Mouse (Mus musculus): ENCODE measurements around the gene Exoc7.

The Exoc7 gene

DNA sequence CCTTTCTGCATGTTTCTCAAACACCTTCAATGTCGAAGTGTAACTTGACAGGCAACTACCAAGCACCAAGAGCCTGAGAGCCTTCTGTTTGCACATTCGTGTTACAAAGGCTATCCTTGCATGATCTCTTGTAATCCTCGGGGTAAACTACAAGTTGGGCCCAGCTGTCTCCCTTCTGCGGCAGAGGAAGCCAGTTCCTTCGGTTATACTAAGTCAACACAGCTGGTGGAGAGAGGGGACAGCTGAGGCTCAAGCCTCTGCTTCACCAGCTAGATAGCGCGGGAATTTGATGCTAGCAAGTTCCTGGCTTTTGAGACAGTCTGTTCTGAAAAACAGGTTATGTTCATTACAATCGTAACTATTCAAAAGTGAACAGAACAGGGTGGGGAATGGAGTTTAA lies 5.3 kb upstream of the Exoc7 start:
- DNase-seq (ENCODE audit: low spot score), result no peak

DNA sequence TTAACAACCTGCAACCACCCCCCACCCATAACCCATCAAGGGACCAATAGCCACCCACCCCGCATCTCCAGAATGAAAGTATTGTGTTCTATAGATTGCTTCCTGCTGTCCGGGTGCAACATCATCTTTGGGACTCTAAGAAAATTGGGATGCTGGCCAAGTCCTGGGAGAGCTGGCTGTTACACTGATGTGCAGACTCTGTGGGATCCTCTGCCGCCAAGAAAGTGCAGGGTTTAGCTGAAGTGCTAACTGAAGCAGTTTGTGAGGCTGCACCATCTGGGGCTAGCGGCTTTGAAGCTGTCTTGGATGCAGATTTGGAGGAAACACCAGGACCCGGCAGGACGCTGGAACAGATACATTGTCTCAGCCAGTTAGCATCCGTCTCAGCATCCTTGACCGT lies 4.1 kb upstream of the Exoc7 start:
- peak; percentile 27 for DNase-seq (ENCODE audit: low spot score)

DNA sequence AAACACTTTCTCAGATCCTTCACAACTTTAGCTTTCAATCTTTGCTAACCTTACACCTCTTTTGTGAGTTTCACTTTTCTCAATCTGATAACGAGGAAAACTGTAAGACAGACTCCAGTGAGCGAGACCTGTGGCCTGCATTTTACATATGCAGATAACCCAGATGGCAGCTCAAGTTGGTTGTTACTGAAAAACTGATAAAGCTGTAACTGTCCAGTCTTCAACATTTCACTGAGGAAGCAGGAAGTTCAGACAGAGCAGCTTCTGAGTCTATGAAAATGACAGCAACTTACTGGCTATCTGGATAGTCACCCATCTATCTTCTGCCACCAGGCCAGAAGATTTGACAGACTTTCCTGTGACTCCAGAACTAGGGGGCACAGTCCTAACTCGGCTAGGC lies 2.6 kb upstream of the Exoc7 start:
- DNase-seq (ENCODE audit: low spot score), result no peak

DNA sequence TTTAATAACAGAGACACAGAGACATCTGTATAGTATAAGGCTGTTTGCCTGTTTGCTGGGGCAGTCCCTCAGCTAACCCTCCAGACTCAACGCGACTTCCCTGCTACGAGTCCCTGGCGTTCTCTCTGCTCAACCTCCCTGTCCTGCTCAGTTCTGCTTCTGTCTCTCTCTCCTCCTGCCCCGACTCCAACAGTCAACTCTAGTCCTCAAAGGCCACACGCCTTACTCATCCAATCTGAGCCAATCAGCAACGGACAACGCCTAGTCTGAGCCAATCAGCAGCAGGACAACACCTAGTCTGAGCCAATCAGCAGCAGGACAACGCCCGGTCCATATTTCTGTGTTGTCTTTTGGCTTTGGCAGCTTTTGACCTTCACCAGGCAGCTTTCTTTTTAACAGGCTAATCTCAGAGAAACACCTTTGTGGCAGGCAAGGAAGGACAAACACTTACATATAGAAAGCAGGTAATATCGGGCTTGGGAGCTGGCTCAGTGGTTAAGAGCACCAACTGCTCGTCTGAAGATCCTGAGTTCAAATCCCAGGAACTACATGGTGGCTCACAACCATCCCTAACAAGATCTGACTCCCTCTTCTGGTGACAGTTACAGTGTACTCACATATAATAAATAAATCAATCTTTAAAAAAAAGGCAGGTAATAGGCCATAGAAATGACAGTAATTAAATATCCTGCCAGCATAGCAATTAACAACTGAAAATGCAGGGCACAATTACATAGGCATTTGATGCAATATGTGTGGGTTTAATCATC lies 914 bp upstream of the Exoc7 start:
- no peak for DNase-seq (ENCODE audit: low spot score)

DNA sequence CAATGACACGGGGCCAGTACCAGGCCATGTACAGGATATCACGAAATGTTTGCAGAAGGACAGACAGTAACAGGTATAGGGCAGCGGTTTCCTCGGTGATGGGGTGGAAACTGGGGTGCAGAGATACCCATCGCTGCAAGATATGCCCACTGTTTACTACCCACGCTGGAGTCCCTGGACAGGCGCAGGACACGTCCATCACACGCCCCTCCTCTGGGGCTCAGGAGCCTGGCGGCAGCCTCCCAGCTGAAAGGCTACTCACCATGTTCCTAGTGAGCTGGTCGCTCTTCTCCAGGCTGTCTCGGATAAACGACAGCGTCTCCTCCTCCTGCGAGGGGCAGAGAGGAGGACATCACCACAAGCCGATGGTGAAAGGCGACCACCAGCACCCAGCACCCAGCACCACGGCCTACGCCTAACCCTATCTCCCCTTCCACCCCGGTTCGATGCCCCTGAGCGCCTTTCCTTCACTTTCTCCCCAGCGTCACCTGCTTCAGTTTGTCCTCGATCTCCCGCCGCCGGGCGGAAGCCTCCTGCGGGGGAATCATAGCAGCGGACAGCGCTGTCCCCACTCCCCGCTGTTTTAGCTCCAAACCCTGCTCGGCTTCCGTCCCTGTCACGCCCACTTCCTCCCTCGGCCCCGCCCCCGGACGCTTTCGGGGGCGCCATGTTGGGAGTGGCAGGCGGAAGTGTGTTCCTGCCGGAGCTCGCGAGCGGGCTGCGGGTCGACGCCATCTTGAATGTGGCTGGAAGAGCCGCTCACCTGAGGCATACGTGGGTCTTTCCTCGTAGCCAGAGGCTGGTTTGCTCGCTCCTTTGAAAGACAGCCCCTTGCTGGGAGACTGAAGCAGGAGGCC lies 679 bp downstream of the Exoc7 start:
- peak; percentile 93 for DNase-seq (ENCODE audit: low spot score)

DNA sequence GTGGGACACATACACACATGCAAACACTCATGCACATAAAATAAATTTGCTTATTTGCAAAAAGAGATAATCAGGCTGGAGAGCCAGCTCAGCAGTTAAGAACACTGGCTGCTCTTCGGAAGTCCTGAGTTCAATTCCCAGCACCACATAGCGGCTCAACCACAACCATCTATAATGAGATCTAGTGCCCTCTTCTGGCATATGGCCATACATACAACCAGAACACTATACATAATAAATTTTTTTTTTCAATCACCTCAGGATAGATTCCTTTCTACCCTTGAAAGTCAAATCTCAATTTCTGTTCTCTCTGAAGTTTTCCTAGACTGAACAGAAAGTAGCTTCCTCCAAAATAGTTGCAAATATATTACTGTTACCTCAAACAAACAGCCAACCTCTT lies 1.6 kb downstream of the Exoc7 start:
- DNase-seq (ENCODE audit: low spot score), result no peak

DNA sequence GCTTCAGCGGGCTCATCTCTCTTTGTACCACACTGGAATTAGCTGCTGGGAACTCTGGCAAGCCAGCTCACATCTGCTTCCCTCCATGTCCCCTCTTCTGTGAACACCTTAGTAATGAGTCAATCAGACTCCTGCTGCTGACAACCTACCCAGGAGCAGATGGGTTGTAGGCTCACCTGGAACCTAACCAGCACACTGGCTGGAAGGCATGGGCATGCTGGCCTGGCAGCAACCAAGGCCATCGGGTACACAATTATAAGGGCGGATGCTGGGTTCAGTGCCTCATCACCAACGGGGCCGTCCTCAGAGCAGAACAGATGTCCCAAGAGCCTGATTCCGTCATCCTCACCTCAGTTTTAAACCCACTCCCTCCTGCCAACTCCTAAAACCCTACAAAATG lies 8.4 kb downstream of the Exoc7 start:
- DNase-seq (ENCODE audit: low spot score), result no peak

DNA sequence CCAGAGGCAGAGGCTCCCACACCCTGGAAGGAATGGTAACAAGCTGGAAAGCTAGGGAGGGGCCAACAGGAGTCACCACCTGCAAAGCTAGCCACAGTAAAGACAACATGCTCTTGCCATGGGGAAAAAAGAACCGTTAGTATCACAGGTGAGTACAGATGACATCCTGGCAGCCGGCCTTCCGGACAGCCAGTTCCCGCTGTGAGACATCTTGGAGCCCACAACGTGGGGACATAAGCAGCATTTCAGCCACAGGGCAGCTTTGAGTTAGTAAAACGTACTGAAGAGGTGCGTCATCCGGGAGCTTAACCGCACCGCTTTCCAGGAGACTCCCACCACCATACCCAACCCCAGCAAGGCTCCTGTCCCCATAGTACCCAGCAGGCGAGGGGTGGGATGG lies 8.8 kb downstream of the Exoc7 start:
- no peak for DNase-seq (ENCODE audit: low spot score)

DNA sequence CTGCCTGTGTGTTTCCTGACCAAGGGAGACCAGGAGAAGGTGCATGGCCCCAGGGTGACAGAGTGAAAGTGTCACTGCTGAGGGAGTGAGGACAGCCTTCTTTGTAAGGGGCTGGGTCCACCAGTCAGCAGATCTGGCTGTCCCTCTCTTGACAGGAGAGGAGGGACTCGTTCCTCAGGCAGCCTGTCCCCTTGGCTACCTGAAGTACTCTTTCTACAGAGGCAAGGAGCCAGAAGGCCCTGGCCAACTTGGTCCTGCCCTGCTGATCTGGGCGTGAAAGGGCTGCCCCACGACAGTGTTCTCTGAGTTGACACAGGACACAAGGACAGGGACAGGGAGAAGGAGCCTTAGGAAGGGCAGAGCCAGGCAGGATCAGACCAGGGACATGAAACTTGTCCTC lies 10.0 kb downstream of the Exoc7 start:
- DNase-seq (ENCODE audit: low spot score), result no peak

DNA sequence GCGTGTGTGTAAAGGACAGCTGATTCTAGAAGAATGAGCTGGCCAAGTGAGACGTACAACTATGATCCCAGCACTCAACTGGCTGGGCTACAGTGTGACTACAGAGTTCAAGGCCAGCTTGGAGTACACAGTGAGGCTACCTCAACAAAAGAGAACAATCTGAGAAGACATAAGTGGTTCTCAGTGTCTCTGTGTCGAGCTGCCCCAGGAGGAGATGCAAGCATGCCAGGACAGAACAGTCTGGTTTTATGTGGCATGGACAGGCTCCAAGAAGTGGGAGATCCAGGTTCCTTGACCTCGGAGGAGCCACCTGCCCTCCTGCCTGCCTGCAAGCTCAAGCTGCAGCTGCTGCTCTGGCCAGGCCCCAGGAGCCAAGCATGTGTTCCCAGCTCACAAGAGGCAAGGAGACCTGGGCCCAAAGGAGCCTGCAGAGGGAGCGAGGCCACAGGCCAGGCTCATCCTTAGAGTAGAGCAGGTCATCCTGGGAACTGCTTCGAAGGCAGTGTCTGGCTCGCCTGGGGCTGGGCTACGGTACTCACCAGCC lies 10.8 kb downstream of the Exoc7 start:
- DNase-seq (ENCODE audit: low spot score), result no peak

DNA sequence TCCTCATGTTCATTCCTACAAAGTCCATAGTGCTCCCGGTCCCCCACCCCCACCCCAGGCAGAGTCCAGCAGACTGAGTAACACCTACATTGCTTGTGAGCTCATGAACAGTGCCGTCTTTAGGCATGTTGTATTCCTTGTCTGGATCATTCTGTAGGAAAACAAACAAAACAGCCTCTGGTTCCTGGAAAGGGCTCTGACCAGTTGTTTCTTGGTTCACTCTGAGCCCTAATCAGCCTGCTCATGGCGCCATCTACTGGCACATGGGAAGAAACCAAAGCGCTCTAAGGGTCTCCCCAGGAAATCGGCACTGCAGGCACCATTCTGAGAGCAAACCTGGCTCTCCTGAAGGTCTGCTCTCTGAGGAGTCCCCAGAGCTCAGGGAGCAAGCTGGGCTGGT lies 12.7 kb downstream of the Exoc7 start:
- DNase-seq (ENCODE audit: low spot score), result peak; percentile 81

DNA sequence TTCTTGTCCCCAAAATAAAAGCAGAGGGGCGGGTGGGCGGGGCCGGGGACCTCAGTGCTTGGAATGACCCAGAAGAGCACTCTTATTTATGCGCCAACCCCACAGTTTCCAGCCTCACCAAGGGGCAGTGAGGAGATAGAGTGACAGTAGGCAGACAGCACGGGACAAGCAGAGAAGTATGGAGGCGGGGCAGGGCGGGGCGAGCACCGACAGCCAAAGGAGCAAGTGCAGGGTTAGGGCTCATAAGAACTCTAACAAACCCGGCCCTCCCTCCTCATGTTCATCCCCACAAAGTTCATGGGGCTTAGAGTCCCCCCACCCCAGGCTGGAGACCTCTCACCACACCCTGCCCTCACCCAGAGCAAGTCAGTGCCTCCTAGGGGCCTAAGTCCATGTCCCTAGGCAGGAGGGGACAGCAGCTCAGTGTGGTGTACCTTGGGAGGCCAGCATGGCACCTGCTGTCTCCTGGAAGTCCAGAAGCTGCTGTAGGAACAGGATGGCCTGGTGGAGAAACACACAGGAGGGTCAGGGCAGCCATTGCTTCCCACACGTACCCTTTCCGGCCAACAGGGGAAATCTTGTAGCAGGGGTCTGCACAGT lies 13.4 kb downstream of the Exoc7 start:
- no peak for DNase-seq (ENCODE audit: low spot score)

DNA sequence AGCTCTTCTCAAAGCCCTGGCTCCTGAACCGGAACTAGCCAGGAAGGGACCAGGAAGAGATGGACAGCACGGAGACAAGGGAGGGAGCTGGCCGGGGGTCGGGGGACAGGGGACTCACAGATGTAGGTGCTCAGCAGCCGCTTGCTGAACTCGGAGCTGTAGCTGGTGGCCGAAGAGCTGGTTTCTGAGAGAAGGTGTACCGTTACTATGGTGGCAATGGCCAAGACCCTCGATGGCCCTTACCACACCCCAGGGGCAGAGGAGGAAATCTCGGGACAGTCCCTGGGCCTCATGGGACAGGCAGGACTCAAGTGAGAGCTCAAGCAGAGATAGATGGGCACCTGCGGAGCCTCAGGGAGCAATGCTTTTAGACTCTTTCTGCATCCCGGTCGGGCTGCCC lies 14.6 kb downstream of the Exoc7 start:
- DNase-seq (ENCODE audit: low spot score), result no peak

DNA sequence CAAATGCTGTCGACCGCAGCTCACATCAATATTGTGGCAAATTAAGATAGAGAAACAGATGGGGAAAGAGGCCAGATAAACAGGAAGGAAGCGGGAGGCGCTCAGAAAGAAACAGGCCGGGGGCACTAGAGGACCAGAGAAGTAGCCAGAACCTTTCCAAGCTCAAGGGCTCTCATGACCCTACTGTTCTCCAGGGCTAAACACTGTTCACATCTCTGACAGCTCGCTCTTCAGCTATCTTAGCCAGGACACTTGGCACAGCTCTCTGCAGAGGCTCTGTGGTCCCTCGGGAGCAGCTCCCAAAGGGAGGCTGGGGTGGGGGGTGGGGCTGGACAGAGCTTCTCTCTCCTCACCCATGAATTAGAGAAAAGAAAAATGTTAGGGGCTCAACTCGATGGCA lies 16.5 kb downstream of the Exoc7 start:
- DNase-seq (ENCODE audit: low spot score), result no peak

DNA sequence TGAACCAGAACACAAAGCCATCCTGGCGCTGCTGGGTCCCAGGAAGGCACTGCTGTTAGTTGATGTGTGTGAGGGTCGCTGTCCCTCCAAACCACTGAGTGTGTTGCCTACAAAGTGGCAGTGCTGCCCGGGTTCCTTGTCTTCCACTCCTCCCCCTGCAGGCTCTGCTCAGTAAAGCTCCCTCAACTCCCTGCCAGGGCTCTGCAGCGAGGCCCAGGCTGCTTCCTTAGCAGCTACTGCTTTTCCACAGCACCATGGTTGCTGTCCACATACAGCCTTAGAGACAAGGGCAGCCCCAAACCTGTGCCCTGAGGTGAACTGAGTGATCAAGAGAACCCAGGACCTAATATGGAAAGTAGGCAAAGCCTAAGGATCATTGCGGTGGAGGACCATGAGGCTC lies 19.7 kb downstream of the Exoc7 start:
- DNase-seq (ENCODE audit: low spot score), result no peak

DNA sequence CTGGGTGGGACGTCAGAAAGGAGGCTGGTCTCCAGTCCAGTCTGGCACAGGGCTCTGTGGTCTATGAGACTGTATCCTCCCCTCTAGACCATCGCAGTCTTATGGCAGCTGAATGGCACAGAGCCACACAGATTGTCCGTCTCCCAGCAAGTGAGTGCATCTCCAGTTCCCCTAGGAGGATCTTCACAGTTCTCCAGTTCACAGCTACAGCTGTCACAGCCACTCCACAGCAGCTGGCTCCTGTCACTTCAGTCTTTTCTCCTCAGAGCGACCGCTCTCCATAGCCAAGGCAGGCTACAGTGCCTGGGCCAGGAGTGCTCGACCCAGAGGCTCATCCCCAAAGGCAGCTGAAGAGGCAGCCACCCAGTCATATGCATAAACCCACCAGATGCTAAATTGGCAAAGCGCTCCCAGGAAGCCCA lies 21.3 kb downstream of the Exoc7 start:
- no peak for DNase-seq (ENCODE audit: low spot score)

DNA sequence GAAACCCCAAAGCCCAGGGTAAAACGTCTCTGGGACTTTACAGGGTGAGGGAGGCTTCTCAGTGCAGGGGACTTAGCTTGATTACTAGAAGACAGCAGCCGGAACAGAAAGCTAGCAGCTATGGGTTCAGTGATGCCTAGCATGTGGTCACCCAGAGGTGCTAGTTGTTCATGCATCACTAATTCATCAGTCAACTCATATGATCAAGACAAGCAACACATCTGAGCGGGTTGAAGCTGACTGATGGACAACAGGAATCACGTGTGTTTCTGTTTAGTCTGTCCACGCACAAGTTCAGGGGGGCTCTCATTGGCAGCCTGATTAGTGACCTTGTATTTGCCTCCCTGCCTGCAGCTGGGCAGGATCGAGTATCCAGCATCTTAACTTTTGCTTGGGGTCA lies 23.1 kb downstream of the Exoc7 start:
- no peak for DNase-seq (ENCODE audit: low spot score)

DNA sequence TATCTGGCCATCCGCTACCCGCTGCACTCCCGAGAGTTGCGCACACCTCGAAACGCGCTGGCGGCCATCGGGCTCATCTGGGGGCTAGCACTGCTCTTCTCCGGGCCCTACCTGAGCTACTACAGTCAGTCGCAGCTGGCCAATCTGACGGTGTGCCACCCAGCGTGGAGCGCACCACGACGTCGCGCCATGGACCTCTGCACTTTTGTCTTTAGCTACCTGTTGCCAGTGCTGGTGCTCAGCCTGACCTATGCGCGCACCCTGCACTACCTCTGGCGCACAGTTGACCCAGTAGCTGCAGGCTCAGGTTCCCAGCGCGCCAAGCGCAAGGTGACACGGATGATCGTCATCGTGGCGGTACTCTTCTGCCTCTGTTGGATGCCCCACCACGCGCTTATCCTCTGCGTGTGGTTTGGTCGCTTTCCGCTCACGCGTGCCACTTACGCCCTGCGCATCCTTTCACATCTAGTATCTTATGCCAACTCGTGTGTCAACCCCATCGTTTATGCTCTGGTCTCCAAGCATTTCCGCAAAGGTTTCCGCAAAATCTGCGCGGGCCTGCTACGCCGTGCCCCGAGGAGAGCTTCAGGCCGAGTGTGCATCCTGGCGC lies 24.0 kb downstream of the Exoc7 start:
- no peak for DNase-seq (ENCODE audit: low spot score)

DNA sequence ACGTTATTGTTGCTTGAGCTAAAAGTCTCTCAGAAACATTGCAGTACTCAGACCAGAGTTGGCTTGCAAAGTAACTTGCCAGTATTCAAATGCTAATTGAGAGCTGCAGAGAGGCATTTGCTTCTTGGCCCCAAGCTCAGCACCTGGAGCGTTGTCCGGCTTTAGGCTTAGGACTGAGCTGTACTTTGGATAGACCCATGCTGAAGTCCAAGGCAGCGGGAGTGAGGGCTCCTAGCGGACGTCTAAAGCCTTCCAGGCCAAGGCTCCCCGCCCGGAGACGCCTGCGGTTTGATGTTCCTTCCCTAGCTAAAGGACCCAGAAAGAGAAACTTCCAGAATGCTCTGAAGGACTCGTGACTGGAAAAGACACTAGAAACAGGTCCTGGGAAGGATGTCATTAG lies 24.9 kb downstream of the Exoc7 start:
- no peak for DNase-seq (ENCODE audit: low spot score)

DNA sequence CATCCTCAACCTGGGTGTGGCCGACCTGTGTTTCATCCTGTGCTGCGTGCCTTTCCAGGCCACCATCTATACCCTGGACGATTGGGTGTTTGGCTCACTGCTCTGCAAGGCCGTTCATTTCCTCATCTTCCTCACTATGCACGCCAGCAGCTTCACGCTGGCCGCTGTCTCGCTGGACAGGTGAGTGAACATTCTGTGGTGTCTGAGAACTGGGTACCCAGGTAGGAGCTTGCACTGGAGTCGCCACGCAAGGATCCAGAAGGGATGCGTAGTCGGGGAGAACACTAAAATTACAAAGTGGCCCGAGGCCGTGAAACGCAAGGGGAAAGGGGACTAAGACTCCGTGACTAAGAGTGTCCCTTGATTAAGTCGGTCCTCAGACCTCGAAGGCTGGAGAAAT lies 25.4 kb downstream of the Exoc7 start:
- DNase-seq (ENCODE audit: low spot score), result no peak

DNA sequence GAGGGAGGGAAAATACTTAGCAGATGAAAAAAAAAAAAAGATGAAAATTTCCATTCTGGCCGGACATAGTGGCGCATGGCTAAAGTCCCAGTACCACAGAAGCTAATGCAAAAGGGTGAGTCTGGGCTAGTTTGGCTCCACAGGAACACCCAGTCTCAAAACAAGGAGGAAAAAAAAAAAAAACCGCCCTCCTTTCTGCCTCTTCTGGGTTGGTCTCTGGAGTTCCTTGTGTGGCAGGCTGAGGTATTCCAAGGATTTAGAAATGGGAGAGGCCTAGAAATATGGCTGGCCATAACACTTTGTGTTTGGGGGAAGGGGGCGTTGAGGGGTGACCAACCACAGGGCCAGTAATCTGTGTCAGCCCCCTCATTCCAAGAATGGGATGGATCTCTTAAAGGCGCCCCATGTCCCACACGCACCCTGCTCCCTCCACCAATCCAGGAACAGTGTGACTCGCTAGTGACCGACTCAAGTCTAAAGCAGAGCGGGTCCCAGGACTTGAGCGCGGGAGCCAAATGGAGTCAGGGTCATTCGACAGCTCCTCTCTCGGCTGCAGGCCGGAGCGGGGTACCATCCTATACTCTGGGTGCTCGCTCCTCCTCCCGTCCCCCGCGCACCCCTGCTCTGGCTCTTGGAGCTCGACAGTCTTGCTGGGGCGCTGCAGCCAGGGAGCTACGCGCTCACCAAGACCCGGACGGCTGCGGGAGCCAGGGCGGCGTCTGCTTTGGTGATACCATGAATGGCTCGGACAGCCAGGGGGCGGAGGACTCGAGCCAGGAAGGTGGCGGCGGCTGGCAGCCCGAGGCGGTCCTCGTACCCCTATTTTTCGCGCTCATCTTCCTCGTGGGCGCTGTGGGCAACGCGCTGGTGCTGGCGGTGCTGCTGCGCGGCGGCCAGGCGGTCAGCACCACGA lies 26.0 kb downstream of the Exoc7 start, which contains the start of gene Galr2:
Gene Galr2, plus strand, starts transcription at position 189 of the 913 bp plus-strand sequence.
- peak; percentile 30 for DNase-seq (ENCODE audit: low spot score)

All from adipocyte (in vitro differentiated cells).